Mouse (Mus musculus) liver, adult 2 months (tissue): ENCODE data around the gene Cubn.

ENCODE experiments used
- CTCF ChIP-seq: fragments of 200-500 bp; IDR thresholded peaks from 2 replicates; pipeline ENCODE4 v1.5.1; 2011; ENCODE audit warnings: low read depth, low read length, control low read depth
- POLR2A ChIP-seq: fragments of 200-500 bp; IDR thresholded peaks from 2 replicates; pipeline ENCODE4 v1.6.1; 2011; ENCODE audit warnings: low read length, control low read depth; ENCODE audit not compliant: insufficient read depth; ENCODE audit errors: extremely low read depth

GRCm38 (mm10) chr2:13270736-13271135 is 220.9 kb downstream of the Cubn start:
- no peak for TF ChIP-seq POLR2A
- TF ChIP-seq CTCF, result no peak
